Mouse (Mus musculus) forebrain, postnatal 0 days (tissue): ENCODE results near the gene Sart1. TPM values are rescaled to one million over a fixed set of nuclear protein-coding genes. Genes with fewer than 3 reads are reported as not detected.
A peak's percentile ranks its signal among the peaks of the same experiment; 100 is the strongest.
"Not testable (repeated sequence)": the region's sequence is repeated elsewhere in the genome, so short reads cannot be mapped to it uniquely, and the experiment has no call there.

ENCODE experiments used
- ATAC-seq: fragments of 200-750 bp; cut with Nextera tagmentation; 2 replicates; pipeline ENCODE4 v1.8.0; 2017; ENCODE audit warnings: mild to moderate bottlenecking, moderate library complexity
- DNase-seq: peaks from one replicate; pipeline ENCODE4 v3.0.0-alpha.2; 2015
- H3K27ac ChIP-seq: fragments of 300-500 bp; sonication (generic); 2 replicates; pipeline ENCODE4 v1.5.1; 2014; ENCODE audit warnings: low read depth, mild to moderate bottlenecking, antibody characterized with exemption, low read length, moderate library complexity, mixed read lengths
- H3K27me3 ChIP-seq: fragments of 300-500 bp; sonication (generic); 2 replicates; pipeline ENCODE4 v1.6.1; 2014; ENCODE audit warnings: mild to moderate bottlenecking, low read length, mixed read lengths; ENCODE audit not compliant: insufficient read depth
- H3K36me3 ChIP-seq: fragments of 300-500 bp; sonication (generic); 2 replicates; pipeline ENCODE4 v1.6.1; 2014; ENCODE audit warnings: mild to moderate bottlenecking, moderate library complexity; ENCODE audit not compliant: insufficient read depth
- H3K4me1 ChIP-seq: fragments of 300-500 bp; sonication (generic); 2 replicates; pipeline ENCODE4 v1.6.1; 2014; ENCODE audit warnings: antibody characterized with exemption; ENCODE audit not compliant: insufficient read depth
- H3K4me2 ChIP-seq: fragments of 300-500 bp; sonication (generic); 2 replicates; pipeline ENCODE4 v1.6.1; 2014; ENCODE audit warnings: low read depth, mild to moderate bottlenecking, moderate library complexity
- H3K4me3 ChIP-seq: fragments of 300-500 bp; sonication (generic); 2 replicates; pipeline ENCODE4 v1.5.1; 2014; ENCODE audit warnings: low read depth, low read length, mixed read lengths
- H3K9ac ChIP-seq: fragments of 300-500 bp; sonication (generic); 2 replicates; pipeline ENCODE4 v1.6.1; 2014; ENCODE audit warnings: mild to moderate bottlenecking
- H3K9me3 ChIP-seq: fragments of 300-500 bp; sonication (generic); 2 replicates; pipeline ENCODE4 v1.6.1; 2016; ENCODE audit warnings: low read length
- CTCF ChIP-seq: sonication (generic); IDR thresholded peaks from 2 replicates; pipeline ENCODE4 v1.5.1; 2016; ENCODE audit warnings: antibody characterized with exemption, control low read depth, low read depth
- WGBS: fragments of 180-500 bp; shearing (Covaris S2); extraction: QIAGEN DNeasy Blood & Tissue Kit; methylation state at CpG from one replicate; pipeline ENCODE4 v1.1.7; 2014; 5-methylcytosine and 5-hydroxymethylcytosine counted together
- polyA plus RNA-seq: library from polyadenylated mRNA; unstranded; fragments of >200 nt; fragmentation: Nextera tagmentation; extraction: Ambion mirVana; gene quantifications from 2 replicates; pipeline ENCODE4 v1.2.1, GENCODE M21; 2015
- total RNA-seq: library from RNA; depleted of rRNA; stranded (reverse); fragments of >200 nt; gene quantifications from 2 replicates; pipeline ENCODE4 v1.2.3, GENCODE M21; 2014

Sart1 gene
- total and polyA plus RNA-seq, 2 experiments from 2014 or later, result 53.5 to 55.1 TPM

DNA sequence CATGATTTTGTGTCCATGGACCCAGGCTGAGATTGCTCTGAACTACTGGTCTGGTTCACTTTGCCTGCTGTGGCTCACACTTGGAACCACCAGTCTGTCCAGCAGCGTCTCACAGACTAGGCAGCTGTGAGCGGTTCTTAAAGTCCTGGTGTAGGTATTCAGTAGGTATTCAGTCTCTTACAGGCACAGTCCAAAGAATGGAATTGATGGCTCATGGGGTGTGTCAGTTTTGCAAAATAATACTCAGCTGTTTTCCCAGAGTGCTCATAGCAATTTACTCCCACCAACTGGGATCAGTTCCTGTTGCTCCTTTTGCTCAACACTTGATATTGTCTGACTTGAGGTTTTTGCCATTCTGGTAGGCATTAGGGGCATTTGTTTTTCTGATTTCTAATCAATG is 26.3 kb downstream of the Sart1 start:
- TF ChIP-seq CTCF, result no peak
- Histone ChIP-seq H3K4me3 (no peak overlapping the region), H3K27ac (no peak overlapping the region), H3K36me3 (peaks cover 14% of the 10 kb centered on the region), H3K9me3 (no peaks in the 10 kb centered on the region), H3K9ac (no peak overlapping the region), H3K4me2 (no peak overlapping the region), H3K27me3 (no peaks in the 10 kb centered on the region), H3K4me1 (peaks cover 4% of the 10 kb centered on the region; the same call in 1 of the 2 replicates)
- ATAC-seq (no peak), DNase-seq (no peak)
- 85% methylated on average over 2 of the region's 2 CpGs for WGBS

GRCm38 (mm10) chr19:5356080-5356479 is 32.4 kb downstream of the Sart1 start:
- H3K4me3 ChIP-seq, result no peak overlapping the region
- no peak for ATAC-seq
- H3K4me2 ChIP-seq, result no peak overlapping the region
- no peaks in the 10 kb centered on the region for H3K36me3 ChIP-seq
- no peaks in the 10 kb centered on the region for H3K4me1 ChIP-seq
- no peak overlapping the region for H3K9ac ChIP-seq
- H3K27ac ChIP-seq, result no peak overlapping the region
- H3K9me3 ChIP-seq, result no peaks in the 10 kb centered on the region
- H3K27me3 ChIP-seq, result no peaks in the 10 kb centered on the region
- TF ChIP-seq CTCF, result no peak
- WGBS, result no CpG with 5 or more reads among the region's 1 CpGs
- no peak for DNase-seq

GRCm38 (mm10) chr19:5353609-5354008 is 34.9 kb downstream of the Sart1 start:
- no peak for TF ChIP-seq CTCF
- 80% methylated on average over 2 of the region's 2 CpGs for WGBS
- H3K4me3 ChIP-seq, result no peak overlapping the region

DNA sequence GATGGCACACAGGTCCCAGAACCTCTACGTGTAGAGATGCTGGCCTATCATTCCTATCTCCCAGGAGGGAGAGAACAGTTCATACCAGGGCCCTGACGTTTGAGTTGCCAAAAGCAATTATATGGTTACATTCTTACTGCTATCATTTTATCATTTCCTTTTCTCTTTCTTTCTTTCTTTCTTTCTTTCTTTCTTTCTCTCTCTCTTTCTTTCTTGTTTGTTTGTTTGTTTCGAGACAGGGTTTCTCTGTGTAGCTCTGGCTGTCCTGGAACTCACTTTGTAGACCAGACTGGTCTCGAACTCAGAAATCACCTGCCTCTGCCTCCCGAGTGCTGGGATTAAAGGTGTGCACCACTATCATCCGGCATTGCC is 39.0 kb downstream of the Sart1 start, which contains the start of gene Cst6:
Cst6 (minus strand) TSS at position 73 of the 372 bp plus-strand sequence.
- H3K27ac ChIP-seq, result not testable (repeated sequence)
- 0 out of 2 replicates have a peak, but pooled peaks have one; percentile 23 for ATAC-seq
- 63% methylated on average over 6 of the region's 6 CpGs for WGBS

More at GRCm38 (mm10) chr19:5353609-5354008, 34.9 kb downstream of the Sart1 start:
- Histone ChIP-seq H3K27ac (no peak overlapping the region), H3K9ac (no peak overlapping the region), H3K9me3 (no peaks in the 10 kb centered on the region), H3K36me3 (no peaks in the 10 kb centered on the region), H3K27me3 (no peaks in the 10 kb centered on the region), H3K4me2 (no peak overlapping the region), H3K4me1 (no peaks in the 10 kb centered on the region)
- no peak for DNase-seq
- ATAC-seq, result no peak

DNA sequence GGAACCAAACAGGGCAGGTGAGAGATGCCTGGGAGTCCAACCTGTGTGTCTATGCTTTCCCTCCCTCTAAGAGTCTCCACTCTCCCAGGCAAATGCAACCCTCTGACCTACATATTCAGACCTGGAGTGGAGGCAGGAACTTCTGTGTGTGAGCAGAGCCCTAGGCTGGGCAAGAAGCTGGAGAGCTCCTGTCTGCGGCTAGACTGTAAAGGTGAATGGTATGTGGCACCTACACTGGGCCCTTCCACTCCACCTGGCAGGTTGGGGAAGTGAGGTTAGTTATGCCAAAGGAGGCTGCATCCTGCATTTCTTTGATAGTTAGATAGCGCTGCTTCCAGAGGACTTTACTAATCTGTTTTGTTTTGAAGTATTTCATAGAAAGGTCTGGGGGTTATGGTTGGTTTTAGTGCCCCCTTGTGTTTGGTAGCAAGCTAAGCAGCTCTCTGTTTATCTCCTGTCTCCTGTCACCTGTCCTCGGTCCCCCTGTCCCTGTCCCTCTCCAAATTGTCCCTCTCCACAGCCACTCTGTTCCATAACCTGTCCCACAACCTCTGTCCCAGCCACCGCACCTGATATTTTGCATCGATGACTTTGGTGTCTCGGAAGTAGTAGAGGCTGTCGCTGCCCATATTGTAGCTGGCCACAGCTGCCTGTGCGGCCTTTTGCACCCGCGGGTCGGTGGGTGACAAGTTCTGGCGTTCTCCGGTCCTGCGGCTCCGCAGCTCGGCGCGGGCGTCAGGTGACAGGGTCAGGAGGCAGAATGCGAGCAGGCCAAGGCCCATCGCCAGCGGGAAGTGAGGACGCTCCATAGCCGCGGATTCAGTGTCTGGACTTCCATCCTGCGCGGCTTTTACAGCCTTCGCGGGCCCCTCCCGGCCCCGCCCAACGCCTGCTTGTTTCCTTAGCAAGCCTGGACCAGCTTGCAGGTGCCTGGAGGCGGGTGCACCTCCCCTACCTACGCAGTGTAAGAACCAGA is 39.7 kb downstream of the Sart1 start:
- peak overlapping the region; percentile 40 for H3K4me3 ChIP-seq
- H3K4me2 ChIP-seq, result peak overlapping the region; percentile 79
- peak; percentile 69 for TF ChIP-seq CTCF
- peak overlapping the region; percentile 61 for H3K9ac ChIP-seq
- ATAC-seq, result peak; percentile 56; the same call in 1 of the 2 replicates
- 5% methylated on average over 34 of the region's 34 CpGs for WGBS
- H3K9me3 ChIP-seq, result no peaks in the 10 kb centered on the region
- peak; percentile 56 for DNase-seq
- no peak overlapping the region for H3K27ac ChIP-seq
- H3K36me3 ChIP-seq, result no peaks in the 10 kb centered on the region
- H3K4me1 ChIP-seq, result no peaks in the 10 kb centered on the region
- H3K27me3 ChIP-seq, result no peaks in the 10 kb centered on the region

More for the DNA sequence above, 39.0 kb downstream of the Sart1 start, which contains the start of gene Cst6:
- H3K4me3 ChIP-seq, result peak within 1 kb of the TSS; percentile 40
- H3K27me3 ChIP-seq, DNase-seq, H3K36me3 ChIP-seq, H3K4me1 ChIP-seq, H3K9me3 ChIP-seq: not testable (repeated sequence)
- H3K9ac ChIP-seq, result peak within 1 kb of the TSS; percentile 61
- peak within 1 kb of the TSS; percentile 79 for H3K4me2 ChIP-seq

- ATAC-seq (no peak), DNase-seq (no peak)
- Histone ChIP-seq H3K27ac (no peak overlapping the region), H3K9ac (no peak overlapping the region), H3K9me3 (no peaks in the 10 kb centered on the region), H3K27me3 (no peaks in the 10 kb centered on the region), H3K4me1 (no peaks in the 10 kb centered on the region), H3K36me3 (no peaks in the 10 kb centered on the region), H3K4me3 (no peak overlapping the region), H3K4me2 (no peak overlapping the region)
- WGBS, result 76% methylated on average over 6 of the region's 6 CpGs
- TF ChIP-seq CTCF, result no peak
Observed at GRCm38 (mm10) chr19:5348064-5348463, 40.4 kb downstream of the Sart1 start.
